In genomic region chr11:62264018-62264417, GRCm38 (mm10) we compare ENCODE assay signal across 25 mouse cellular contexts. TPM values are rescaled to one million over a fixed set of nuclear protein-coding genes. Genes with fewer than 3 reads are reported as not detected.
DNase-seq lines count a peak whose midpoint lies in the region; ATAC-seq and TF ChIP-seq lines count a peak whose summit lies in the region.
"Had no signal": no experiment of that assay in that cellular context is flagged by ENCODE, and none has a peak within 500 bp of the region (broad histone marks: within the 10 kb centered on the region; RNA-seq: fewer than 3 reads in every experiment).

No protein-coding gene starts in this region.

- H3K36me3 ChIP-seq in hindbrain, embryonic 13.5 days: no peaks in the 10 kb centered on the region
- no peaks in the 10 kb centered on the region for H3K36me3 ChIP-seq in hindbrain, embryonic 12.5 days
- no peaks in the 10 kb centered on the region for H3K36me3 ChIP-seq in midbrain, embryonic 11.5 days (ENCODE audit: control insufficient read depth, insufficient read depth, low read length)
- H3K36me3 ChIP-seq in midbrain, postnatal 0 days (ENCODE audit: insufficient read depth, low read length): no peaks in the 10 kb centered on the region
- H3K36me3 ChIP-seq in intestine, postnatal 0 days (ENCODE audit: control insufficient read depth, insufficient read depth): peaks cover 12% of the 10 kb centered on the region; the same call in 1 of the 2 replicates
- H3K36me3 ChIP-seq: heart, embryonic 12.5 days; heart, embryonic 15.5 days; hindbrain, embryonic 10.5 days had no signal

- no peaks in the 10 kb centered on the region for H3K9me3 ChIP-seq in hindbrain, embryonic 13.5 days
- H3K9me3 ChIP-seq in hindbrain, embryonic 12.5 days (replicated peaks): no peaks in the 10 kb centered on the region
- no peaks in the 10 kb centered on the region for H3K9me3 ChIP-seq in midbrain, embryonic 11.5 days (ENCODE audit: control insufficient read depth, low read length)
- H3K9me3 ChIP-seq in midbrain, postnatal 0 days (ENCODE audit: low read length): no peaks in the 10 kb centered on the region
- H3K9me3 ChIP-seq in intestine, postnatal 0 days (ENCODE audit: control insufficient read depth): no peaks in the 10 kb centered on the region
- H3K9me3 ChIP-seq: embryonic facial prominence, embryonic 12.5 days; embryonic facial prominence, embryonic 15.5 days; heart, embryonic 12.5 days; heart, embryonic 15.5 days; hindbrain, embryonic 10.5 days had no signal

- 0 out of 2 replicates have a peak overlapping the region, but pooled peaks have one; percentile 23 for H3K27ac ChIP-seq in hindbrain, embryonic 13.5 days
- H3K27ac ChIP-seq in hindbrain, embryonic 12.5 days: no peak overlapping the region
- H3K27ac ChIP-seq in midbrain, embryonic 11.5 days (ENCODE audit: low read depth, low read length): no peak overlapping the region
- H3K27ac ChIP-seq in midbrain, postnatal 0 days (ENCODE audit: low read depth, low read length): no peak overlapping the region
- no peak overlapping the region; the same call in 1 of the 2 replicates for H3K27ac ChIP-seq in intestine, postnatal 0 days (ENCODE audit: low read depth, low read length)
- H3K27ac ChIP-seq: embryonic facial prominence, embryonic 12.5 days; embryonic facial prominence, embryonic 15.5 days; gastrocnemius, adult 2 months; heart, embryonic 15.5 days; hindbrain, embryonic 10.5 days had no signal

- H3K4me2 ChIP-seq in hindbrain, embryonic 13.5 days: no peak overlapping the region
- H3K4me2 ChIP-seq in hindbrain, embryonic 12.5 days (replicated peaks): no peak overlapping the region
- no peak overlapping the region for H3K4me2 ChIP-seq in midbrain, embryonic 11.5 days
- no peak overlapping the region for H3K4me2 ChIP-seq in midbrain, postnatal 0 days (ENCODE audit: low read depth, low read length, poor library complexity, severe bottlenecking)
- H3K4me2 ChIP-seq in intestine, postnatal 0 days (replicated peaks; ENCODE audit: low read depth): peak overlapping the region; percentile 4
- H3K4me2 ChIP-seq: embryonic facial prominence, embryonic 12.5 days; embryonic facial prominence, embryonic 15.5 days; heart, embryonic 12.5 days; heart, embryonic 15.5 days had no signal

- no peak overlapping the region for H3K9ac ChIP-seq in hindbrain, embryonic 13.5 days
- H3K9ac ChIP-seq in hindbrain, embryonic 12.5 days: no peak overlapping the region
- no peak overlapping the region for H3K9ac ChIP-seq in midbrain, embryonic 11.5 days (ENCODE audit: low read length)
- H3K9ac ChIP-seq in midbrain, postnatal 0 days (replicated peaks; ENCODE audit: low read length, poor library complexity, severe bottlenecking): no peak overlapping the region
- H3K9ac ChIP-seq in intestine, postnatal 0 days (ENCODE audit: low read depth, low read length): no peak overlapping the region
- H3K9ac ChIP-seq: embryonic facial prominence, embryonic 12.5 days; embryonic facial prominence, embryonic 15.5 days; forebrain, postnatal 0 days; heart, embryonic 12.5 days; heart, embryonic 15.5 days had no signal

- H3K4me3 ChIP-seq in hindbrain, embryonic 13.5 days: no peak overlapping the region
- H3K4me3 ChIP-seq in hindbrain, embryonic 12.5 days: no peak overlapping the region
- no peak overlapping the region for H3K4me3 ChIP-seq in midbrain, embryonic 11.5 days (ENCODE audit: low read depth, low read length)
- H3K4me3 ChIP-seq in midbrain, postnatal 0 days (ENCODE audit: low read depth, low read length): no peak overlapping the region
- H3K4me3 ChIP-seq in intestine, postnatal 0 days (ENCODE audit: low read depth, low read length): no peak overlapping the region
- H3K4me3 ChIP-seq: embryonic facial prominence, embryonic 12.5 days; embryonic facial prominence, embryonic 15.5 days; gastrocnemius, adult 2 months; heart, embryonic 12.5 days; heart, embryonic 15.5 days; hindbrain, embryonic 10.5 days had no signal

- peaks cover 34% of the 10 kb centered on the region for H3K4me1 ChIP-seq in hindbrain, embryonic 13.5 days (replicated peaks)
- peaks cover 36% of the 10 kb centered on the region for H3K4me1 ChIP-seq in hindbrain, embryonic 12.5 days
- peaks cover 8% of the 10 kb centered on the region for H3K4me1 ChIP-seq in midbrain, embryonic 11.5 days (ENCODE audit: control insufficient read depth, insufficient read depth, low read length)
- H3K4me1 ChIP-seq in midbrain, postnatal 0 days (ENCODE audit: insufficient read depth, low read length): no peaks in the 10 kb centered on the region
- H3K4me1 ChIP-seq in intestine, postnatal 0 days (replicated peaks; ENCODE audit: control insufficient read depth, insufficient read depth, low read length): no peaks in the 10 kb centered on the region
- H3K4me1 ChIP-seq: heart, embryonic 15.5 days had no signal

- 72% methylated on average over 7 of the region's 7 CpGs for WGBS in hindbrain, embryonic 13.5 days
- 72% methylated on average over 7 of the region's 7 CpGs for WGBS in hindbrain, embryonic 12.5 days
- WGBS in midbrain, embryonic 11.5 days: 70% methylated on average over 7 of the region's 7 CpGs
- WGBS in midbrain, postnatal 0 days: 76% methylated on average over 7 of the region's 7 CpGs
- 27% methylated on average over 7 of the region's 7 CpGs for whole genome bisulfite sequencing in intestine, postnatal 0 days

- no peaks in the 10 kb centered on the region for H3K27me3 ChIP-seq in hindbrain, embryonic 13.5 days
- H3K27me3 ChIP-seq in hindbrain, embryonic 12.5 days: no peaks in the 10 kb centered on the region
- no peaks in the 10 kb centered on the region for H3K27me3 ChIP-seq in midbrain, embryonic 11.5 days (ENCODE audit: control insufficient read depth, insufficient read depth, low read length)
- H3K27me3 ChIP-seq in midbrain, postnatal 0 days (ENCODE audit: insufficient read depth, low read length): peaks cover 6% of the 10 kb centered on the region
- H3K27me3 ChIP-seq in intestine, postnatal 0 days (replicated peaks; ENCODE audit: control insufficient read depth, insufficient read depth, low read length): no peaks in the 10 kb centered on the region
- H3K27me3 ChIP-seq: embryonic facial prominence, embryonic 12.5 days; embryonic facial prominence, embryonic 15.5 days had no signal

- ATAC-seq in hindbrain, embryonic 13.5 days (ENCODE audit: low FRiP score): no peak
- no peak for ATAC-seq in hindbrain, embryonic 12.5 days (ENCODE audit: low FRiP score)
- ATAC-seq in midbrain, embryonic 11.5 days (ENCODE audit: low FRiP score): no peak
- no peak for ATAC-seq in midbrain, postnatal 0 days (ENCODE audit: low FRiP score)
- ATAC-seq in intestine, postnatal 0 days: peak; percentile 68
- ATAC-seq: activated CD4-positive, CD25-positive, alpha-beta regulatory T cell, adult 4 months; forebrain, embryonic 14.5 days; inflammation-experienced regulatory T-cells, adult 6 months had no signal

- no peak for TF ChIP-seq CTCF in midbrain, postnatal 0 days (IDR thresholded peaks at IDR 0.05)
- TF ChIP-seq CTCF in intestine, postnatal 0 days (IDR thresholded peaks at IDR 0.05; ENCODE audit: low read depth): no peak

- peak; percentile 60 for DNase-seq in midbrain, embryonic 11.5 days (ENCODE audit: low spot score, missing footprints)
- no peak for DNase-seq in midbrain, postnatal 0 days (ENCODE audit: low spot score)
- DNase-seq in heart, adult 11 months: no peak
- DNase-seq: adrenal gland, adult 8-10 months; adrenal gland, postnatal 25 days; cerebellum, adult 11-12 months; cerebellum, adult 8-10 months; cerebellum, postnatal 36 days; forebrain, postnatal 0 days; gastrocnemius, postnatal 14 days; heart, adult 18-20 months; heart, postnatal 10 days; heart, postnatal 36 days had no signal

RNA-seq across cellular contexts. Expression of gene Adora2b, which starts 15.2 kb away (rescaled TPM):
- 3.8 and 5.4 TPM in 2 replicates for polyA plus RNA-seq in hindbrain, embryonic 13.5 days (2015; fragmentation: Nextera tagmentation; extraction: Ambion mirVana)
- polyA plus RNA-seq in hindbrain, embryonic 12.5 days (2016; fragmentation: Nextera tagmentation; extraction: Ambion mirVana): 5.1 and 6.2 TPM in 2 replicates
- polyA plus RNA-seq in midbrain, embryonic 11.5 days (2014; fragmentation: Nextera tagmentation; extraction: Ambion mirVana): 3.4 and 5.4 TPM in 2 replicates
- total RNA-seq in midbrain, postnatal 0 days (2014; rRNA removed): 5.9 and 6.0 TPM in 2 replicates
- polyA plus RNA-seq in midbrain, postnatal 0 days (2015; fragmentation: Nextera tagmentation; extraction: Ambion mirVana): 5.8 and 7.7 TPM in 2 replicates
- 40.4 and 43.6 TPM in 2 replicates for polyA plus RNA-seq in intestine, postnatal 0 days (2015; fragmentation: Nextera tagmentation; extraction: Ambion mirVana)
- polyA plus RNA-seq: activated CD4-positive, CD25-positive, alpha-beta regulatory T cell, adult 4 months; inflammation-experienced regulatory T-cells, adult 6 months had no signal

RNA-seq across cellular contexts. Expression of gene Zswim7, which starts 17.2 kb away (rescaled TPM):
- polyA plus RNA-seq in hindbrain, embryonic 13.5 days (2015; fragmentation: Nextera tagmentation; extraction: Ambion mirVana): 16.1 and 16.4 TPM in 2 replicates
- polyA plus RNA-seq in hindbrain, embryonic 12.5 days (2016; fragmentation: Nextera tagmentation; extraction: Ambion mirVana): 17.1 TPM in 2 replicates
- polyA plus RNA-seq in midbrain, embryonic 11.5 days (2014; fragmentation: Nextera tagmentation; extraction: Ambion mirVana): 13.4 and 15.3 TPM in 2 replicates
- 8.4 and 12.2 TPM in 2 replicates for total RNA-seq in midbrain, postnatal 0 days (2014; rRNA removed)
- 23.8 and 24.8 TPM in 2 replicates for polyA plus RNA-seq in midbrain, postnatal 0 days (2015; fragmentation: Nextera tagmentation; extraction: Ambion mirVana)
- 49.5 and 55.0 TPM in 2 replicates for polyA plus RNA-seq in intestine, postnatal 0 days (2015; fragmentation: Nextera tagmentation; extraction: Ambion mirVana)

RNA-seq across cellular contexts. Expression of gene Ttc19, which starts 17.3 kb away (rescaled TPM):
- 37.5 and 40.2 TPM in 2 replicates for polyA plus RNA-seq in hindbrain, embryonic 13.5 days (2015; fragmentation: Nextera tagmentation; extraction: Ambion mirVana)
- 33.8 and 36.1 TPM in 2 replicates for polyA plus RNA-seq in hindbrain, embryonic 12.5 days (2016; fragmentation: Nextera tagmentation; extraction: Ambion mirVana)
- polyA plus RNA-seq in midbrain, embryonic 11.5 days (2014; fragmentation: Nextera tagmentation; extraction: Ambion mirVana): 11.2 and 13.4 TPM in 2 replicates
- total RNA-seq in midbrain, postnatal 0 days (2014; rRNA removed): 47.5 and 66.3 TPM in 2 replicates
- 42.3 and 49.1 TPM in 2 replicates for polyA plus RNA-seq in midbrain, postnatal 0 days (2015; fragmentation: Nextera tagmentation; extraction: Ambion mirVana)
- polyA plus RNA-seq in intestine, postnatal 0 days (2015; fragmentation: Nextera tagmentation; extraction: Ambion mirVana): 11.5 and 16.2 TPM in 2 replicates
